Mouse (Mus musculus) heart, embryonic 14.5 days (tissue): ENCODE data around the gene Cldn10. TPM values are rescaled to one million over a fixed set of nuclear protein-coding genes. Genes with fewer than 3 reads are reported as not detected.

Experiments used
- ATAC-seq: fragments of 200-750 bp; cut with Nextera tagmentation; 2 replicates; pipeline ENCODE4 v1.8.0; 2017; ENCODE audit warnings: low read depth, moderate TSS enrichment; ENCODE audit not compliant: insufficient number of reproducible peaks, insufficient read depth, low FRiP score
- H3K27ac ChIP-seq, 2 experiments: fragments of 200-500 bp in 1 of 2; fragments of 300-500 bp in 1 of 2; sonication (generic) in 1 of 2; replicated peaks in 1 of 2; 2 replicates each; pipeline ENCODE4 v1.5.1; 2012 to 2014; ENCODE audit warnings: low read depth in 2 of 2, low read length in 2 of 2, control low read depth in 1 of 2, mild to moderate bottlenecking in 1 of 2, mixed read lengths in 1 of 2; ENCODE audit not compliant: control insufficient read depth in 1 of 2, insufficient read depth in 1 of 2
- H3K27me3 ChIP-seq: fragments of 300-500 bp; sonication (generic); 2 replicates; pipeline ENCODE4 v1.6.1; 2014; ENCODE audit warnings: mild to moderate bottlenecking, low read length, control low read depth; ENCODE audit not compliant: control insufficient read depth, insufficient read depth
- H3K36me3 ChIP-seq: fragments of 300-500 bp; sonication (generic); 2 replicates; pipeline ENCODE4 v1.6.1; 2014; ENCODE audit warnings: mild to moderate bottlenecking, control low read depth, low read length, mixed read lengths; ENCODE audit not compliant: control insufficient read depth, insufficient read depth
- H3K4me1 ChIP-seq, 2 experiments: fragments of 200-500 bp in 1 of 2; fragments of 300-500 bp in 1 of 2; sonication (generic) in 1 of 2; 2 replicates each; pipeline ENCODE4 v1.6.1; 2012 to 2014; ENCODE audit warnings: low read length in 2 of 2, control low read depth in 1 of 2, mixed read lengths in 1 of 2; ENCODE audit not compliant: control insufficient read depth in 2 of 2, insufficient read depth in 2 of 2
- H3K4me2 ChIP-seq: fragments of 300-500 bp; sonication (generic); 2 replicates; pipeline ENCODE4 v1.6.1; 2014; ENCODE audit warnings: mild to moderate bottlenecking, low read length
- H3K4me3 ChIP-seq, 2 experiments: fragments of 200-500 bp in 1 of 2; fragments of 300-500 bp in 1 of 2; sonication (generic) in 1 of 2; 2 replicates each; pipeline ENCODE4 v1.5.1; 2012 to 2014; ENCODE audit warnings: low read length in 2 of 2, mild to moderate bottlenecking in 2 of 2, control low read depth in 1 of 2, low read depth in 1 of 2, moderate library complexity in 1 of 2; ENCODE audit not compliant: control insufficient read depth in 1 of 2, insufficient read depth in 1 of 2
- H3K9ac ChIP-seq: fragments of 300-500 bp; sonication (generic); 2 replicates; pipeline ENCODE4 v1.6.1; 2014; ENCODE audit warnings: mild to moderate bottlenecking, low read length
- H3K9me3 ChIP-seq: fragments of 300-500 bp; sonication (generic); 2 replicates; pipeline ENCODE4 v1.6.1; 2016; ENCODE audit warnings: low read length, control low read depth; ENCODE audit not compliant: control insufficient read depth
- WGBS: fragments of 180-500 bp; shearing (Covaris S2); extraction: QIAGEN DNeasy Blood & Tissue Kit; methylation state at CpG from one replicate; pipeline ENCODE4 v1.1.7; 2014; 5-methylcytosine and 5-hydroxymethylcytosine counted together
- polyA plus RNA-seq: library from polyadenylated mRNA; unstranded; fragments of >200 nt; fragmentation: Nextera tagmentation; extraction: Ambion mirVana; gene quantifications from 2 replicates; pipeline ENCODE4 v1.2.1, GENCODE M21; 2014

Gene Cldn10
- 0.24 and 0.45 TPM in 2 replicates for polyA plus RNA-seq

- Histone ChIP-seq H3K4me1 (no peaks in the 10 kb centered on the region), H3K4me2 (no peak within 1 kb of the TSS), H3K36me3 (no peaks in the 10 kb centered on the region), H3K27me3 (no peaks in the 10 kb centered on the region), H3K27ac (no peak within 1 kb of the TSS), H3K9me3 (no peaks in the 10 kb centered on the region), H3K4me3 (no peak within 1 kb of the TSS), H3K9ac (no peak within 1 kb of the TSS)
- no peak for ATAC-seq
- 74% methylated on average over 4 of the region's 4 CpGs for WGBS
Observed at GRCm38 (mm10) chr14:118787621-118788020, at the start of gene Cldn10. TSS of gene Cldn10 (plus strand) at chr14:118787908.

- H3K4me1 ChIP-seq: peaks cover 4 to 6% of the 10 kb centered on the region in 2 experiments; a peak in 3 of 4 replicates
- H3K27me3 ChIP-seq: no peaks in the 10 kb centered on the region
- no peaks in the 10 kb centered on the region for H3K36me3 ChIP-seq
- H3K27ac ChIP-seq: no peak overlapping the region
- H3K4me2 ChIP-seq: no peak overlapping the region
- H3K4me3 ChIP-seq: no peak overlapping the region
- H3K9ac ChIP-seq: no peak overlapping the region
- peaks cover 8% of the 10 kb centered on the region for H3K9me3 ChIP-seq
- no peak for ATAC-seq
Observed at GRCm38 (mm10) chr14:118741780-118742179, 45.9 kb upstream of the Cldn10 start.

GRCm38 (mm10) chr14:118742862-118743261 is 44.8 kb upstream of the Cldn10 start:
- Histone ChIP-seq H3K4me3 (no peak overlapping the region), H3K4me2 (no peak overlapping the region), H3K27ac (no peak overlapping the region), H3K36me3 (no peaks in the 10 kb centered on the region), H3K4me1 (no peaks in the 10 kb centered on the region), H3K27me3 (no peaks in the 10 kb centered on the region), H3K9me3 (peaks cover 8% of the 10 kb centered on the region), H3K9ac (no peak overlapping the region)
- 68% methylated on average over 5 of the region's 5 CpGs for WGBS
- ATAC-seq: no peak

GRCm38 (mm10) chr14:118749068-118749467 is 38.6 kb upstream of the Cldn10 start:
- Histone ChIP-seq H3K36me3 (no peaks in the 10 kb centered on the region), H3K4me2 (no peak overlapping the region), H3K9me3 (no peaks in the 10 kb centered on the region), H3K27ac (no peak overlapping the region), H3K27me3 (no peaks in the 10 kb centered on the region), H3K4me3 (no peak overlapping the region), H3K4me1 (no peaks in the 10 kb centered on the region), H3K9ac (no peak overlapping the region)
- no peak for ATAC-seq
- 82% methylated on average over 2 of the region's 2 CpGs for WGBS

GRCm38 (mm10) chr14:118749715-118750114 is 38.0 kb upstream of the Cldn10 start:
- no peaks in the 10 kb centered on the region for H3K9me3 ChIP-seq
- no peaks in the 10 kb centered on the region for H3K36me3 ChIP-seq
- no peak overlapping the region for H3K9ac ChIP-seq
- no peak for ATAC-seq
- no peak overlapping the region for H3K27ac ChIP-seq
- H3K4me1 ChIP-seq: no peaks in the 10 kb centered on the region
- no peak overlapping the region for H3K4me2 ChIP-seq
- WGBS: 55% methylated on average over 4 of the region's 4 CpGs
- H3K27me3 ChIP-seq: no peaks in the 10 kb centered on the region
- H3K4me3 ChIP-seq: no peak overlapping the region

GRCm38 (mm10) chr14:118750505-118751192 is 37.1 kb upstream of the Cldn10 start:
- no peak overlapping the region for H3K4me3 ChIP-seq
- WGBS: 74% methylated on average over 6 of the region's 6 CpGs
- no peak overlapping the region for H3K4me2 ChIP-seq
- H3K4me1 ChIP-seq: no peaks in the 10 kb centered on the region
- H3K27me3 ChIP-seq: no peaks in the 10 kb centered on the region
- H3K9me3 ChIP-seq: no peaks in the 10 kb centered on the region
- no peak overlapping the region for H3K27ac ChIP-seq
- H3K9ac ChIP-seq: no peak overlapping the region
- no peaks in the 10 kb centered on the region for H3K36me3 ChIP-seq
- ATAC-seq: no peak; the same call in 1 of the 2 replicates

- no peaks in the 10 kb centered on the region for H3K4me1 ChIP-seq
- no peak for ATAC-seq
- 86% methylated on average over 8 of the region's 8 CpGs for WGBS
- H3K36me3 ChIP-seq: no peaks in the 10 kb centered on the region
- no peak overlapping the region for H3K9ac ChIP-seq
- no peak overlapping the region for H3K4me2 ChIP-seq
- no peaks in the 10 kb centered on the region for H3K9me3 ChIP-seq
- H3K4me3 ChIP-seq: no peak overlapping the region
- no peak overlapping the region for H3K27ac ChIP-seq
- H3K27me3 ChIP-seq: no peaks in the 10 kb centered on the region
Observed at GRCm38 (mm10) chr14:118751193-118751753, 36.4 kb upstream of the Cldn10 start.

- no peak overlapping the region for H3K4me2 ChIP-seq
- no peaks in the 10 kb centered on the region for H3K9me3 ChIP-seq
- H3K9ac ChIP-seq: no peak overlapping the region
- H3K27ac ChIP-seq: no peak overlapping the region
- no peak overlapping the region for H3K4me3 ChIP-seq
- 83% methylated on average over 4 of the region's 4 CpGs for WGBS
- no peaks in the 10 kb centered on the region for H3K4me1 ChIP-seq
- H3K36me3 ChIP-seq: no peaks in the 10 kb centered on the region
- ATAC-seq: no peak
- no peaks in the 10 kb centered on the region for H3K27me3 ChIP-seq
Observed at GRCm38 (mm10) chr14:118756015-118756414, 31.7 kb upstream of the Cldn10 start.
